Mouse (Mus musculus): ENCODE results near the gene Patz1. TPM values are rescaled to one million over a fixed set of nuclear protein-coding genes. Genes with fewer than 3 reads are reported as not detected.

The Patz1 gene
- polyA plus RNA-seq (2016; fragmentation: Nextera tagmentation; extraction: Ambion mirVana): 112 and 122 TPM in 2 replicates

DNA sequence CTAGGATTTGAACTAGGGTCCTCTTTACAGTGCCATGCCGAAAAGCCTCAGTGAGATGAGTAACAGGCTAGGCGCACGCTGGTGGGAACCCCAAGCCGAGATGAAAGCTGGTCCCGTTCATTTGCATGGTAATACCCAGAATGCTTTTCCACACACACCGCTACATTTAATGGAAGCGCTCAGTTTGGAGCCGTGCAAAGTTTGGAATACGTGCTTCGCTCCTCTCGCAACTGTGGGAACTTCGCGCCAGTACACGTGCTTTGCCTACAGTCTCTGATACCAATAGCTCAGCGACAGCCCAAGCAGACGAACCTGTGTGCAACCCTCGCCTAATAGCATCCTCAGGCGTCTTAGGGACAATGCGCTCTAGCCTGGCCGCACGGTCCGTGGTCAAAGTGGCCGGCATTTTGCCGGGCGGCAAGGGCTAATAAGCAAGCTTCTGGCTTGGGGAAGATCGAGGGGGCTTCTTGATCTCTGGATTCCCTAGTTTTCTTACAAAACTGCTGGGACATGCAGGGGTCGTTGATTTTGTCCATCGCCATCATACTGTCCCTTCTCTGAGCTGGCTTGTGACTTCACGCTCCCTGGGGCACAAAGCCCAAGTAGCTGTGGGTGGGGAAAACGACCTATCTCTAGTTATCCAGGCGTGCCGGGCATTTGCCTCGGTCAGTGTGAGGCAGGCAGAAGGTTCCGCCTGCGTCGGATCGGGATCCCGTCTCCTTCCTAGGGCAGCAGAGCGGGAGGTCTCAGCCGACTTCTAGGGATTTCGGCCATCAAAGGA lies at the start of gene Patz1:
TSS of gene Patz1 (plus strand) at position 354 of the 781 bp plus-strand sequence.
- H3K27ac ChIP-seq (replicated peaks): peak within 1 kb of the TSS; percentile 100
- peaks cover 22% of the 10 kb centered on the region for H3K36me3 ChIP-seq
- H3K4me3 ChIP-seq: peak within 1 kb of the TSS; percentile 95
- no peaks in the 10 kb centered on the region; the same call in 1 of the 2 replicates for H3K9me3 ChIP-seq (replicated peaks)
- whole genome bisulfite sequencing: under 1% methylated on average over 41 of the region's 41 CpGs
- peaks cover 36% of the 10 kb centered on the region for H3K4me1 ChIP-seq
- peak; percentile 78 for DNase-seq (ENCODE audit: low spot score)
- H3K27me3 ChIP-seq (ENCODE audit: low read depth, poor library complexity, severe bottlenecking): no peaks in the 10 kb centered on the region

DNA sequence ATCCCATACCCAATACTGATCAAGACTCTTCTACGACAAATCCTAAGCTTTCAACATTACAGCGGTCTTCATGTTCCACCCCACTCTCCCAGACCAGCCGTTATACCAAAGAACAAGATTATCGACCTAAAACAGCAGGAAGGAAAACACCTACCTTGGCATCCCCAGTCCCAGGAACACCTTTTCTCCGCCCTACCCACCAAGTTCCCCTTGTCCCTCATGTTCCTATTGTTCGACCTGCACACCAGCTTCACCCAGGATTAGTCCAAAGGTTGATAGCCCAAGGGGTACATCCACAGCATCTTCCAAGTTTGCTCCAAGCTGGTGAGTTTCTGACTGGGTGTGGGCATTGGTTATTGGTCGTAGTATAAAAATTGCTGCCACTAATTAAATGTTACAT lies 46.3 kb upstream of the Patz1 start:
- no peaks in the 10 kb centered on the region for H3K4me1 ChIP-seq
- no peak for DNase-seq (ENCODE audit: low spot score)
- H3K27me3 ChIP-seq (ENCODE audit: low read depth, poor library complexity, severe bottlenecking): no peaks in the 10 kb centered on the region
- H3K9me3 ChIP-seq (replicated peaks): no peaks in the 10 kb centered on the region; the same call in 1 of the 2 replicates
- H3K27ac ChIP-seq (replicated peaks): no peak overlapping the region
- H3K36me3 ChIP-seq: peaks cover 100% of the 10 kb centered on the region
- WGBS: 95% methylated on average over 7 of the region's 7 CpGs
- H3K4me3 ChIP-seq: no peak overlapping the region

DNA sequence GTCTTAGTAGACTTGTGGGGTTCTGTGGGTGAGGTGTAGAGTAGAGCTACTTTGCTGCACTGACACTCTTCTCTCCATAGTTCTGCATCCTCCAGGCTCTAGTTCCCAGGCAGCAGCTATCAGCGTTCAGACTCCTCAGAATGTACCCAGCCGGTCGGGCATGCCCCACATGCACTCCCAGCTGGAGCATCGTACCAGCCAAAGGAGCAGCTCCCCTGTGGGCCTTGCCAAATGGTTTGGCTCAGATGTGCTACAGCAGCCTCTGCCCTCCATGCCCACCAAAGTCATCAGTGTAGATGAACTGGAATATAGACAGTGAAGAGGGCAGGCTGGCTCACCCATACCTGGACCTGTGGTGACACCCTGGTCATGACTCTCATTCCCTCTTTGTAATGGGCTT lies 44.9 kb upstream of the Patz1 start:
- H3K9me3 ChIP-seq (replicated peaks): no peaks in the 10 kb centered on the region; the same call in 1 of the 2 replicates
- no peak overlapping the region for H3K27ac ChIP-seq (replicated peaks)
- DNase-seq (ENCODE audit: low spot score): no peak
- 89% methylated on average over 4 of the region's 4 CpGs for WGBS
- no peaks in the 10 kb centered on the region for H3K27me3 ChIP-seq (ENCODE audit: low read depth, poor library complexity, severe bottlenecking)
- peaks cover 100% of the 10 kb centered on the region for H3K36me3 ChIP-seq
- no peaks in the 10 kb centered on the region for H3K4me1 ChIP-seq
- no peak overlapping the region for H3K4me3 ChIP-seq

- no peak for DNase-seq (ENCODE audit: low spot score)
- no peaks in the 10 kb centered on the region for H3K9me3 ChIP-seq (replicated peaks)
- 96% methylated on average over 2 of the region's 2 CpGs for WGBS
- H3K4me3 ChIP-seq: no peak overlapping the region
- peaks cover 99% of the 10 kb centered on the region for H3K36me3 ChIP-seq
- no peaks in the 10 kb centered on the region for H3K27me3 ChIP-seq (ENCODE audit: low read depth, poor library complexity, severe bottlenecking)
- H3K4me1 ChIP-seq: no peaks in the 10 kb centered on the region
- H3K27ac ChIP-seq (replicated peaks): no peak overlapping the region
Measured at GRCm38 (mm10) chr11:3247387-3247786, 41.3 kb upstream of the Patz1 start.

- peaks cover 99% of the 10 kb centered on the region for H3K36me3 ChIP-seq
- no peak overlapping the region for H3K4me3 ChIP-seq
- H3K27me3 ChIP-seq (ENCODE audit: low read depth, poor library complexity, severe bottlenecking): no peaks in the 10 kb centered on the region
- H3K4me1 ChIP-seq: peaks cover 16% of the 10 kb centered on the region
- no peaks in the 10 kb centered on the region for H3K9me3 ChIP-seq (replicated peaks)
- no peak for DNase-seq (ENCODE audit: low spot score)
- WGBS: 95% methylated on average over 1 of the region's 1 CpGs
- no peak overlapping the region for H3K27ac ChIP-seq (replicated peaks)
Measured at GRCm38 (mm10) chr11:3259537-3259936, 29.1 kb upstream of the Patz1 start.

DNA sequence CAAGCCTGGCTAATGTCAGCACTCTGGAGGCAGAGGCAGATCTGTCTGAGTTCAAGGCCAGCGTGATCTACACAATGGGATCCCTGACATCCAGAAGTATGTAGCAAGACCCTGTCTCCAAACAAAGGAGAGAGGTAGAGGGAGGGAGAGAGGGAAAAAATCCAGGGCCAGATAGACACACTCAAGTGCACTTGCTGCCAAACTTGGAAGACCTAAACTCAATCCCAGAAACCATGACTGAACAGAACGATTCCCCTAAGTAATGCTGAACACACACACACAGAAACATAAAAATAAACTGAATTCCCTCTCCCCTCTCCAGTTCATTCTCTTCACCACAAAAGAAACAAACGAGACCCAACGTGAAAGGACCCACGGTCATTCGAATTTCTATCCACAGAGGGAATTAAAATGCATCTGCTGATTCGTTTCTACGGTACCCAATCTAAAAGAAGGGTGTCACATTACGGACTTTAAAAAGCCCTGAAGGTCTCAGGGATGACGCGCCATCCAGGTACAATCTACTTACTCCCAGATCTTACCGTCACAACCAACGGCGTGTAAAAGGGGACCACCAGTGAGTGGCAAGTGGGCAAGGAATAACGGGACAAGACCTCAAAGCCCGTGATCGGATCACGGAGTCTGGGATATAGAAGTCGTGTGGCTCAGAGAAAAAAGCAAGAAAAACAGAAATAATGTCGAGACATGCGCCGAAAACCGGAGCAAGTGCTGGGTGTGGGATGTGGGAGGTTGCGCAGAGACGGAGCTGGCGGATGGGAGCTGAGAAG lies 23.2 kb upstream of the Patz1 start:
- no peak for DNase-seq (ENCODE audit: low spot score)
- Histone ChIP-seq H3K27me3 (ENCODE audit: low read depth, poor library complexity, severe bottlenecking) (no peaks in the 10 kb centered on the region), H3K9me3 (replicated peaks) (no peaks in the 10 kb centered on the region), H3K27ac (replicated peaks) (peak overlapping the region; percentile 96), H3K36me3 (peaks cover 40% of the 10 kb centered on the region), H3K4me1 (peaks cover 36% of the 10 kb centered on the region), H3K4me3 (peak overlapping the region; percentile 79)
- 1% methylated on average over 26 of the region's 26 CpGs for WGBS

DNA sequence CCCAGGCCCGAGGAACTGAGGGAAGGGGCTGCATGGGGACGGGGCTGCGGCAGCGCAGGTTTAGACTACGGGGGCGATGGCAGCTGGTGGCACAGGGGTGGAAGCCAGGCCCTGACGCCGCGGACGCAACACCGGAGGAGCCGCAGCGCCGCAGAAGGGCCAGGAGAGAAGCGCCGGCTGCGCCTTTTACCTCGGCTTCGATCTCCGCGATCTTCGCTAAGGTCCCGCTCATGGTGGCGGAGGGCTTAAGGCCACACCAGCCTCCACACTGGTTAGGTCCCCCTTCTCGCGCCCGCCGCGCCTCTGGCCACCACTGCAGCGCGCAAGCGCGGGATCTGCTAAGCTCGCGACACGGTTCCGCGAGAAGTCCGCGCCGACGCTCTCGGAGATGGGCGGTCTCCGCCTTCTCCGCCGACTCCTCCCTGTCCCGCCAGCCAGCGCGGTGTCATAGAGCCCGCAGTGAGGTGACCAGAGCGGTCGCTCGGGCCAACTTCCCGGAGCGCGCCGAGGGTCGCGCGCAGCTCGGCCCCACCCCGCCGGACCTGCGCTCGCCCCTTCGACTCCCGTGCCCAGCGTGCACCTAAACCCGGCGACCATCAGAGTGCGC lies 22.5 kb upstream of the Patz1 start, which contains the start of gene Drg1:
TSS of gene Drg1 (minus strand) at position 337 of the 607 bp plus-strand sequence.
- Histone ChIP-seq H3K27ac (replicated peaks) (peak within 1 kb of the TSS; percentile 96), H3K4me1 (peaks cover 36% of the 10 kb centered on the region), H3K4me3 (peak within 1 kb of the TSS; percentile 79), H3K27me3 (ENCODE audit: low read depth, poor library complexity, severe bottlenecking) (no peaks in the 10 kb centered on the region), H3K36me3 (peaks cover 33% of the 10 kb centered on the region), H3K9me3 (replicated peaks) (no peaks in the 10 kb centered on the region)
- under 1% methylated on average over 72 of the region's 72 CpGs for WGBS
- DNase-seq (ENCODE audit: low spot score): peak; percentile 97

DNA sequence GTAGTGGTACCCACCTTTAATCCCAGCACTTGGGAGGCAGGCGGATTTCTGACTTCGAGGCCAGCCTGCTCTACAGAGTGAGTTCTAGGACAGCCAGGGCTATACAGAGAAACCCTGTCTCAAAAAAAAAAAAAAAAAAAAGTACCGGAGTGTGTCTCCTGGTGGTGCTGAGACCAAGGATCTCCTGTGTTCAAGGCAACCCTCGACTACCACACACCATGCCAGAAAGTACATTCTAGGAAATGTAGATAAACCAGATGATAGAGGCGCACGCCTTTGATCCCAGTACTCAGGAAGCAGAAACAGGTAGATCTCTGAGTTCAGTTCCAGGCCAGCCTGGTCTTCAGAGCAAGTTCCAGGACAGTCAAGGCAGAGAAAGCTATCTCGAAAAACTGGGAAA lies 21.5 kb upstream of the Patz1 start:
- peaks cover 23% of the 10 kb centered on the region for H3K36me3 ChIP-seq
- DNase-seq (ENCODE audit: low spot score): no peak
- H3K4me3 ChIP-seq: peak overlapping the region; percentile 79
- peaks cover 36% of the 10 kb centered on the region for H3K4me1 ChIP-seq
- WGBS: 51% methylated on average over 7 of the region's 7 CpGs
- H3K27ac ChIP-seq (replicated peaks): peak overlapping the region; percentile 96
- no peaks in the 10 kb centered on the region for H3K9me3 ChIP-seq (replicated peaks)
- no peaks in the 10 kb centered on the region for H3K27me3 ChIP-seq (ENCODE audit: low read depth, poor library complexity, severe bottlenecking)

- Histone ChIP-seq H3K4me3 (no peak overlapping the region), H3K36me3 (peaks cover 2% of the 10 kb centered on the region), H3K9me3 (replicated peaks) (no peaks in the 10 kb centered on the region), H3K27me3 (ENCODE audit: low read depth, poor library complexity, severe bottlenecking) (no peaks in the 10 kb centered on the region), H3K27ac (replicated peaks) (no peak overlapping the region), H3K4me1 (peaks cover 23% of the 10 kb centered on the region)
- no peak for DNase-seq (ENCODE audit: low spot score)
- WGBS: 43% methylated on average over 4 of the region's 4 CpGs
Measured at GRCm38 (mm10) chr11:3269241-3269640, 19.4 kb upstream of the Patz1 start.

- no peaks in the 10 kb centered on the region for H3K27me3 ChIP-seq (ENCODE audit: low read depth, poor library complexity, severe bottlenecking)
- peaks cover 18% of the 10 kb centered on the region for H3K9me3 ChIP-seq (replicated peaks)
- H3K27ac ChIP-seq (replicated peaks): no peak overlapping the region
- H3K36me3 ChIP-seq: no peaks in the 10 kb centered on the region
- no peaks in the 10 kb centered on the region for H3K4me1 ChIP-seq
- no peak for DNase-seq (ENCODE audit: low spot score)
- WGBS: 69% methylated on average over 5 of the region's 5 CpGs
- H3K4me3 ChIP-seq: no peak overlapping the region
Measured at GRCm38 (mm10) chr11:3278351-3278750, 10.3 kb upstream of the Patz1 start.

GRCm38 (mm10) chr11:3279729-3280128 lies 8.9 kb upstream of the Patz1 start:
- Histone ChIP-seq H3K4me1 (no peaks in the 10 kb centered on the region), H3K27ac (replicated peaks) (no peak overlapping the region), H3K4me3 (no peak overlapping the region), H3K27me3 (ENCODE audit: low read depth, poor library complexity, severe bottlenecking) (no peaks in the 10 kb centered on the region), H3K36me3 (no peaks in the 10 kb centered on the region), H3K9me3 (replicated peaks) (peaks cover 18% of the 10 kb centered on the region)
- DNase-seq (ENCODE audit: low spot score): no peak
- 83% methylated on average over 2 of the region's 2 CpGs for WGBS

GRCm38 (mm10) chr11:3282887-3283286 lies 5.8 kb upstream of the Patz1 start:
- no peaks in the 10 kb centered on the region for H3K36me3 ChIP-seq
- H3K9me3 ChIP-seq (replicated peaks): peaks cover 18% of the 10 kb centered on the region
- peaks cover 11% of the 10 kb centered on the region for H3K4me1 ChIP-seq
- 87% methylated on average over 6 of the region's 6 CpGs for WGBS
- no peak overlapping the region for H3K27ac ChIP-seq (replicated peaks)
- H3K27me3 ChIP-seq (ENCODE audit: low read depth, poor library complexity, severe bottlenecking): no peaks in the 10 kb centered on the region
- no peak overlapping the region for H3K4me3 ChIP-seq
- no peak for DNase-seq (ENCODE audit: low spot score)
